Mouse (Mus musculus) hindbrain, embryonic 10.5 days (tissue): ENCODE data around the gene Galnt7. TPM values are rescaled to one million over a fixed set of nuclear protein-coding genes. Genes with fewer than 3 reads are reported as not detected.

Source experiments
- DNase-seq: peaks from one replicate; pipeline ENCODE4 v3.0.0-alpha.2; 2017; ENCODE audit warnings: low spot score
- H3K27ac ChIP-seq: fragments of 300-500 bp; sonication (generic); 2 replicates; pipeline ENCODE4 v1.5.1; 2016; ENCODE audit warnings: mild to moderate bottlenecking, moderate library complexity
- H3K27me3 ChIP-seq: fragments of 300-500 bp; sonication (generic); 2 replicates; pipeline ENCODE4 v1.6.1; 2016; ENCODE audit warnings: mild to moderate bottlenecking; ENCODE audit not compliant: poor library complexity, insufficient read depth, severe bottlenecking
- H3K36me3 ChIP-seq: fragments of 300-500 bp; sonication (generic); 2 replicates; pipeline ENCODE4 v1.6.1; 2016; ENCODE audit warnings: mild to moderate bottlenecking, moderate library complexity
- H3K4me1 ChIP-seq: fragments of 300-500 bp; sonication (generic); replicated peaks from 2 replicates; pipeline ENCODE4 v1.6.1; 2016; ENCODE audit warnings: mild to moderate bottlenecking
- H3K4me3 ChIP-seq: fragments of 300-500 bp; sonication (generic); 2 replicates; pipeline ENCODE4 v1.5.1; 2016; ENCODE audit warnings: mild to moderate bottlenecking, moderate library complexity
- H3K9me3 ChIP-seq: fragments of 300-500 bp; sonication (generic); 2 replicates; pipeline ENCODE4 v1.6.1; 2016; ENCODE audit warnings: mild to moderate bottlenecking, moderate library complexity
- WGBS: fragments of 180-500 bp; shearing (Covaris S2); methylation state at CpG from one replicate; pipeline ENCODE4 v1.1.7; 2016; 5-methylcytosine and 5-hydroxymethylcytosine counted together
- polyA plus RNA-seq: library from polyadenylated mRNA; unstranded; fragments of >200 nt; fragmentation: Nextera tagmentation; extraction: Ambion mirVana; gene quantifications from 2 replicates; pipeline ENCODE4 v1.2.1, GENCODE M21; 2016

Galnt7 gene
- polyA plus RNA-seq, 1 experiment from 2014 or later, result 14.7 TPM

- Histone ChIP-seq H3K9me3 (no peaks in the 10 kb centered on the region), H3K27ac (peak overlapping the region; percentile 9; the same call in 1 of the 2 replicates), H3K36me3 (no peaks in the 10 kb centered on the region), H3K4me1 (peaks cover 12% of the 10 kb centered on the region), H3K4me3 (no peak overlapping the region), H3K27me3 (no peaks in the 10 kb centered on the region)
- no peak for DNase-seq
- WGBS, result 55% methylated on average over 11 of the region's 11 CpGs
Observed at GRCm38 (mm10) chr8:57569400-57569795, 83.4 kb downstream of the Galnt7 start.

GRCm38 (mm10) chr8:57568633-57569399 lies 84.0 kb downstream of the Galnt7 start:
- Histone ChIP-seq H3K27ac (0 out of 2 replicates have a peak overlapping the region, but pooled peaks have one; percentile 9), H3K9me3 (no peaks in the 10 kb centered on the region), H3K4me3 (no peak overlapping the region), H3K27me3 (no peaks in the 10 kb centered on the region), H3K4me1 (peaks cover 12% of the 10 kb centered on the region), H3K36me3 (no peaks in the 10 kb centered on the region)
- DNase-seq, result no peak
- WGBS, result 80% methylated on average over 18 of the region's 18 CpGs

DNA sequence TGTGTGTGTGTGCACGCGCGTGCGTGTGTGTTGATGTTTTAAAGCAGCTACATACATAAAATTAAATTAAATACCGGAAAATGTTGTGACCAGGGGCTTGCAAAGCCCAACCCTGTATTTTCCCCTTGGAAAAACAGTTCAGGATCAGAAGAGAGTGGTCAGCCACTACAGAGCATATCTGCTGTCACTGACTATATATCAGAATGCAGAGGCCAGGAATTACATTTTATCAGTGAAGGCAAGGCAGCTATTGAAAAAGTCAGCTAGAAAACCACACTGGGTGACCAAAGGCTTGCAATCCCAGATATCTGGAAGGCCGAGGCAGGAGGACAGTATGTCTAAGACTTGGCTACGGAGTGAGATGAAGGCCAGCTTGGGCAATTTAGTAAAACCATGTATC lies 84.8 kb downstream of the Galnt7 start:
- H3K36me3 ChIP-seq, result no peaks in the 10 kb centered on the region
- DNase-seq, result no peak
- peaks cover 12% of the 10 kb centered on the region for H3K4me1 ChIP-seq
- H3K4me3 ChIP-seq, result no peak overlapping the region
- no peak overlapping the region for H3K27ac ChIP-seq
- no peaks in the 10 kb centered on the region for H3K27me3 ChIP-seq
- 93% methylated on average over 7 of the region's 7 CpGs for WGBS
- no peaks in the 10 kb centered on the region for H3K9me3 ChIP-seq

GRCm38 (mm10) chr8:57565039-57565438 lies 87.8 kb downstream of the Galnt7 start:
- WGBS, result 86% methylated on average over 6 of the region's 6 CpGs
- no peak for DNase-seq
- Histone ChIP-seq H3K9me3 (no peaks in the 10 kb centered on the region), H3K4me1 (peaks cover 12% of the 10 kb centered on the region), H3K4me3 (no peak overlapping the region), H3K27me3 (no peaks in the 10 kb centered on the region), H3K36me3 (no peaks in the 10 kb centered on the region), H3K27ac (no peak overlapping the region)

- Histone ChIP-seq H3K36me3 (no peaks in the 10 kb centered on the region), H3K27ac (no peak overlapping the region), H3K4me3 (no peak overlapping the region), H3K9me3 (no peaks in the 10 kb centered on the region), H3K4me1 (0 out of 2 replicates have a peak, but pooled peaks cover 5% of the 10 kb centered on the region), H3K27me3 (no peaks in the 10 kb centered on the region)
- DNase-seq, result no peak
- WGBS, result 94% methylated on average over 15 of the region's 15 CpGs
Observed at GRCm38 (mm10) chr8:57563726-57564125, 89.1 kb downstream of the Galnt7 start.

GRCm38 (mm10) chr8:57562741-57563140 lies 90.1 kb downstream of the Galnt7 start:
- Histone ChIP-seq H3K9me3 (no peaks in the 10 kb centered on the region), H3K36me3 (no peaks in the 10 kb centered on the region), H3K27me3 (no peaks in the 10 kb centered on the region), H3K4me3 (no peak overlapping the region), H3K27ac (no peak overlapping the region), H3K4me1 (0 out of 2 replicates have a peak, but pooled peaks cover 2% of the 10 kb centered on the region)
- DNase-seq, result no peak
- WGBS, result 95% methylated on average over 3 of the region's 3 CpGs

- H3K4me1 ChIP-seq, result no peaks in the 10 kb centered on the region
- no peak for DNase-seq
- whole genome bisulfite sequencing, result 89% methylated on average over 9 of the region's 9 CpGs
- no peaks in the 10 kb centered on the region for H3K27me3 ChIP-seq
- H3K27ac ChIP-seq, result no peak overlapping the region
- H3K9me3 ChIP-seq, result no peaks in the 10 kb centered on the region
- H3K4me3 ChIP-seq, result no peak overlapping the region
- H3K36me3 ChIP-seq, result no peaks in the 10 kb centered on the region
Observed at GRCm38 (mm10) chr8:57560926-57561325, 91.9 kb downstream of the Galnt7 start.

DNA sequence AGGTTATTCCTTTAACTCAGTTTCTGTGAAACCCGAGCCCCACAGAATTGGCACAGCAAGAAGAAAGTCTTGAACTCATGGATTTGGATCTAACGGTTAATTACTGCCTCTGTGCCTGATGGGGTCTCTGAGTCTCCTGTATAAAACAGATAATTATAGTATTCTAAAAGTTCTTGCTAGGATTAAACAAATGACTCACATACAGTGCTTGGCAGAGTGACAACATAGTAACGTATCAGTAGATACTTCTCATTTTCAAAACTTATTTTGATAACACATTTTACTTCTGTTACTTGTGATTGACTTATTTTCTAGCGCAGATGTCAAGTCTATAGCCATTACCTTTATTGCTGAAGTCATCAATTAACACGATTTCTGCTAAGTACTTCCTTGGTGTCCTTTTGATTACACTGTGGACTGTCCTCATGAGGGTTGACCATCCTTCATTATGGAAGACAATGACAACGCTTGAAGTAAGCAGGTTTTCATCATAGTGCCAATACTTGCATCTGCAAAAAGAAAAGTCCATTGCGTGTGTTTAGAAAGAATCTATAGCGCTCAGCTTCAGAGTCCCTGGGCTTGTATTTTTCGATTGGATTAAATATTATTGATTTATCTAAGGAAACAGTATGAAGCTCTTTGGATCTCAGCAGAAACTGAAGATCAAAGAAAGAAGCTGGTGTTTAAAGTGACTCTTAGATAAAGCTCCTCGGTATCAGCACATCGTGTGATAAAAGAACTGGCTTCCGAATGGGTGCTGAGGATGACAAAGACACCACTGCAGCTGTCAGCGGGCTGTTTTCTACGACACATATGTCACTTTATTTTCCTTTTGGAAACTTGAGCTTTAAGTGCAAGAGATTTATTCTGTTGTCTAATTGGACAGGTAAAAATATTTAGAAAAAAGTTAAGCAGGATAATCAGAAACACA lies 100.5 kb downstream of the Galnt7 start:
- 91% methylated on average over 14 of the region's 14 CpGs for WGBS

GRCm38 (mm10) chr8:57547581-57547980 lies 105.3 kb downstream of the Galnt7 start:
- no peak overlapping the region for H3K4me3 ChIP-seq
- DNase-seq, result peak; percentile 40
- WGBS, result 55% methylated on average over 12 of the region's 12 CpGs
- H3K9me3 ChIP-seq, result no peaks in the 10 kb centered on the region
- H3K36me3 ChIP-seq, result no peaks in the 10 kb centered on the region
- peak overlapping the region; percentile 10; the same call in 1 of the 2 replicates for H3K27ac ChIP-seq
- no peaks in the 10 kb centered on the region for H3K27me3 ChIP-seq
- peaks cover 11% of the 10 kb centered on the region; the same call in 1 of the 2 replicates for H3K4me1 ChIP-seq

More for the DNA sequence above, 100.5 kb downstream of the Galnt7 start:
- Histone ChIP-seq H3K27ac (no peak overlapping the region), H3K36me3 (no peaks in the 10 kb centered on the region), H3K27me3 (no peaks in the 10 kb centered on the region), H3K9me3 (no peaks in the 10 kb centered on the region), H3K4me3 (no peak overlapping the region), H3K4me1 (peaks cover 6% of the 10 kb centered on the region; the same call in 1 of the 2 replicates)
- DNase-seq, result no peak

GRCm38 (mm10) chr8:57546834-57547233 lies 106.0 kb downstream of the Galnt7 start:
- 81% methylated on average over 3 of the region's 3 CpGs for WGBS
- no peak overlapping the region for H3K4me3 ChIP-seq
- no peaks in the 10 kb centered on the region for H3K9me3 ChIP-seq
- DNase-seq, result no peak
- H3K36me3 ChIP-seq, result no peaks in the 10 kb centered on the region
- peaks cover 11% of the 10 kb centered on the region; the same call in 1 of the 2 replicates for H3K4me1 ChIP-seq
- no peaks in the 10 kb centered on the region for H3K27me3 ChIP-seq
- H3K27ac ChIP-seq, result no peak overlapping the region

DNA sequence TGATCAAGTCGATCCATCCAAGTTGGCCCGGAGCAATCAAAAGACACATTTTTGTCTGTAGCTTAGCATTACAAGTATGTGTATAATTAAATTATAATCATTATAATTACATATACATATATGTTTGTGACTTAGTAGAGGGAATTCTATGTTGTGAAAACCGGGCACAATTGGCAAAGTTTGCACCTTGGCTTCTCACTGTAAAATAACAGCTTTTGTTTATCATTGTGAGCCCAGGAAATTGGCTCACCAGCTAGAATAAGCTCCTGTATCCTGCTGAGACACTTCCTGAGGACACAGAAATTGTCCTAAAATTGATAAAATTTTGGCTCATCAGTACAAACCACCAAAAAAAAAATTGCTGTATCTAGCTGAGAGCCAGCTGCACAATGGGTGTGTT lies 106.4 kb downstream of the Galnt7 start:
- Histone ChIP-seq H3K27me3 (no peaks in the 10 kb centered on the region), H3K9me3 (no peaks in the 10 kb centered on the region), H3K36me3 (no peaks in the 10 kb centered on the region), H3K4me1 (peaks cover 11% of the 10 kb centered on the region; the same call in 1 of the 2 replicates), H3K27ac (no peak overlapping the region), H3K4me3 (no peak overlapping the region)
- WGBS, result 95% methylated on average over 3 of the region's 3 CpGs
- no peak for DNase-seq

DNA sequence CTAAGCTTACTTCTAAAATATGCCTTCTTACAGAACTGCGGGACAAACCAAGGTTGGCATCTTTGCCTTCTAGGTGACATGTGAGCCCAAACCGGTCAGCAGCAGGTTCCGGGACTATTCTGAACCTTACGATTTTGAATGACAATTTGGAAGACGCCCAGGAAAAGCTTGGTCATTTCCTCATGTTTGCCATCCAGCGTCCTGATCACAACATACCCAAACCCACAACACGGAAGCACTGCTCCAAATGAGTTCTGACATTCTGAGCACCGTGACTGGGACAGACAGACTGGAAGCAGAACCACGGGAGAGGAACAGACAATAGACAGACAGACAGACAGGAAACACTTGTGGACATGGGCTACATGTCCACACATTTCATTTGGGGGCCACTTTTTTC lies 111.4 kb downstream of the Galnt7 start:
- DNase-seq, result no peak
- H3K4me1 ChIP-seq, result 0 out of 2 replicates have a peak, but pooled peaks cover 3% of the 10 kb centered on the region
- H3K27me3 ChIP-seq, result no peaks in the 10 kb centered on the region
- no peak overlapping the region for H3K27ac ChIP-seq
- H3K4me3 ChIP-seq, result no peak overlapping the region
- no peaks in the 10 kb centered on the region for H3K9me3 ChIP-seq
- WGBS, result 88% methylated on average over 9 of the region's 9 CpGs
- peaks cover 2% of the 10 kb centered on the region for H3K36me3 ChIP-seq
